Mouse (Mus musculus) ES-E14 (cell line): Measurements from ENCODE around the gene Mymk. TPM values are rescaled to one million over a fixed set of nuclear protein-coding genes. Genes with fewer than 3 reads are reported as not detected.

ENCODE experiments used
- DNase-seq: peaks from one replicate; pipeline ENCODE4 v3.0.0-alpha.2; 2013; ENCODE audit warnings: low read depth, low spot score
- H3K27ac ChIP-seq: 2 replicates; pipeline ENCODE4 v1.5.1; 2012; ENCODE audit warnings: low read depth, mild to moderate bottlenecking, low read length, moderate library complexity, mixed read lengths; ENCODE audit not compliant: poor library complexity, insufficient read depth, severe bottlenecking
- H3K36me3 ChIP-seq: 2 replicates; pipeline ENCODE4 v1.6.1; 2012; ENCODE audit warnings: mild to moderate bottlenecking, low read length, moderate library complexity, mixed read lengths; ENCODE audit not compliant: control insufficient read depth, poor library complexity, insufficient read depth, severe bottlenecking
- H3K4me1 ChIP-seq, 2 experiments: fragments of 150-350 bp in 1 of 2; sonication (generic) in 1 of 2; 2 replicates each; pipeline ENCODE4 v1.6.1; 2012; ENCODE audit warnings: low read length in 2 of 2, mild to moderate bottlenecking in 1 of 2, mixed read lengths in 1 of 2; ENCODE audit not compliant: control insufficient read depth in 2 of 2, insufficient read depth in 2 of 2, poor library complexity in 1 of 2
- H3K4me3 ChIP-seq, 2 experiments: fragments of 150-350 bp in 1 of 2; sonication (generic) in 1 of 2; 2 replicates each; pipeline ENCODE4 v1.5.1; 2012; ENCODE audit warnings: low read length in 2 of 2, low read depth in 1 of 2, mild to moderate bottlenecking in 1 of 2, mixed read lengths in 1 of 2; ENCODE audit not compliant: insufficient read depth in 1 of 2, poor library complexity in 1 of 2, severe bottlenecking in 1 of 2
- H3K9ac ChIP-seq: 2 replicates; pipeline ENCODE4 v1.6.1; 2012; ENCODE audit warnings: low read depth, mild to moderate bottlenecking, low read length, mixed read lengths; ENCODE audit not compliant: poor library complexity, insufficient read depth, severe bottlenecking
- H3K9me3 ChIP-seq: fragments of 150-350 bp; sonication (generic); 2 replicates; pipeline ENCODE4 v1.6.1; 2012; ENCODE audit warnings: low read depth, mild to moderate bottlenecking, low read length; ENCODE audit not compliant: control insufficient read depth, insufficient read depth
- CHD2 ChIP-seq: IDR thresholded peaks from 2 replicates; pipeline ENCODE4 v1.6.1; 2014; ENCODE audit warnings: mild to moderate bottlenecking, low read depth, low read length, inconsistent platforms
- HCFC1 ChIP-seq: IDR thresholded peaks from 2 replicates; pipeline ENCODE4 v1.6.1; 2012; ENCODE audit warnings: low read length, inconsistent platforms, borderline replicate concordance; ENCODE audit not compliant: insufficient read depth
- MAFK ChIP-seq: IDR thresholded peaks from 2 replicates; pipeline ENCODE4 v1.6.1; 2014; ENCODE audit warnings: mild to moderate bottlenecking, low read depth, low read length, inconsistent platforms; ENCODE audit not compliant: insufficient read depth
- ZC3H11A ChIP-seq: IDR thresholded peaks from 2 replicates; pipeline ENCODE4 v1.6.1; 2012; ENCODE audit warnings: low read depth, mild to moderate bottlenecking, inconsistent platforms, low read length, borderline replicate concordance
- ZNF384 ChIP-seq: IDR thresholded peaks from 2 replicates; pipeline ENCODE4 v1.6.1; 2012; ENCODE audit warnings: low read depth, low read length, inconsistent platforms
- in situ Hi-C, 2 experiments: fragments of 600-800 bp; cut with MboI; formaldehyde crosslinking; loops; one replicate each; pipeline ENCODE4 v1.15.1; 2025; ENCODE audit warnings: low sequenced_read_pairs in 2 of 2, inconsistent platforms in 1 of 2; ENCODE audit not compliant: unreplicated experiment in 2 of 2
- total RNA-seq: library from RNA; depleted of rRNA; stranded (reverse); fragments of 300-350 nt; gene quantifications from 2 replicates; pipeline ENCODE4 v1.2.3, GENCODE M21; 2012

Gene Mymk
- total RNA-seq, 1 experiment = not detected

- in situ Hi-C loops = no loop called here
- H3K9ac ChIP-seq = no peak within 1 kb of the TSS
- DNase-seq = no peak
- H3K9me3 ChIP-seq = no peaks in the 10 kb centered on the region
- TF ChIP-seq ZNF384 (no peak), ZC3H11A (no peak), MAFK (no peak), CHD2 (no peak), HCFC1 (no peak)
- H3K4me3 ChIP-seq = no peak within 1 kb of the TSS; a peak in 1 of 4 replicates
- H3K36me3 ChIP-seq = no peaks in the 10 kb centered on the region
- no peaks in the 10 kb centered on the region for H3K4me1 ChIP-seq
- no peak within 1 kb of the TSS for H3K27ac ChIP-seq
These were observed 7.2 kb upstream of the Mymk start, which contains the start of gene Adamtsl2 for GRCm38 (mm10) chr2:27079152-27079584. TSS of gene Adamtsl2 (plus strand) at chr2:27079379.

- Histone ChIP-seq H3K9me3 (no peaks in the 10 kb centered on the region), H3K27ac (no peak overlapping the region), H3K4me1 (no peaks in the 10 kb centered on the region), H3K4me3 (no peak overlapping the region), H3K36me3 (no peaks in the 10 kb centered on the region), H3K9ac (no peak overlapping the region)
- TF ChIP-seq ZC3H11A (no peak), MAFK (no peak), ZNF384 (no peak)
- DNase-seq = no peak
- in situ Hi-C loops = no loop called here
These were observed 6.3 kb upstream of the Mymk start for GRCm38 (mm10) chr2:27078312-27078711.

GRCm38 (mm10) chr2:27077655-27078244 lies 5.8 kb upstream of the Mymk start:
- no peak overlapping the region for H3K4me3 ChIP-seq
- H3K9ac ChIP-seq = no peak overlapping the region
- no peaks in the 10 kb centered on the region for H3K36me3 ChIP-seq
- no peak overlapping the region for H3K27ac ChIP-seq
- in situ Hi-C loops = no loop called here
- no peak for DNase-seq
- TF ChIP-seq CHD2 = no peak
- no peak for TF ChIP-seq HCFC1
- no peak for TF ChIP-seq ZNF384
- H3K4me1 ChIP-seq = no peaks in the 10 kb centered on the region
- no peaks in the 10 kb centered on the region for H3K9me3 ChIP-seq

- H3K9ac ChIP-seq = no peak overlapping the region
- no peak overlapping the region for H3K27ac ChIP-seq
- peak; percentile 11 for DNase-seq
- no peak for TF ChIP-seq CHD2
- TF ChIP-seq ZC3H11A = no peak
- TF ChIP-seq MAFK = no peak
- no peak for TF ChIP-seq ZNF384
- no peak for TF ChIP-seq HCFC1
- H3K9me3 ChIP-seq = no peaks in the 10 kb centered on the region
- in situ Hi-C loops = no loop called here
- H3K4me1 ChIP-seq = no peaks in the 10 kb centered on the region
- H3K36me3 ChIP-seq = no peaks in the 10 kb centered on the region
- H3K4me3 ChIP-seq = no peak overlapping the region
These were observed 3.5 kb upstream of the Mymk start for GRCm38 (mm10) chr2:27075485-27075884.

GRCm38 (mm10) chr2:27074804-27075203 lies 2.8 kb upstream of the Mymk start:
- Histone ChIP-seq H3K9ac (no peak overlapping the region), H3K9me3 (no peaks in the 10 kb centered on the region), H3K4me3 (no peak overlapping the region), H3K36me3 (no peaks in the 10 kb centered on the region), H3K27ac (no peak overlapping the region), H3K4me1 (no peaks in the 10 kb centered on the region)
- no peak for TF ChIP-seq HCFC1
- TF ChIP-seq ZC3H11A = no peak
- no peak for TF ChIP-seq CHD2
- TF ChIP-seq ZNF384 = no peak
- TF ChIP-seq MAFK = no peak
- DNase-seq = no peak
- in situ Hi-C loops = no loop called here
